Mouse (Mus musculus): ENCODE results near the gene Atf1.
A peak's percentile ranks its signal among the peaks of the same experiment; 100 is the strongest.

The Atf1 gene

GRCm38 (mm10) chr15:100227663-100228534 lies at the start of gene Atf1:
Gene Atf1, plus strand, starts transcription at chr15:100227819.
- DNase-seq (ENCODE audit: low read depth, low spot score), result peak; percentile 81

GRCm38 (mm10) chr15:100178487-100178886 lies 49.1 kb upstream of the Atf1 start:
- DNase-seq (ENCODE audit: low read depth, low spot score), result no peak

- no peak for DNase-seq (ENCODE audit: low read depth, low spot score)
Observed at GRCm38 (mm10) chr15:100179685-100180084, 47.9 kb upstream of the Atf1 start.

- DNase-seq (ENCODE audit: low read depth, low spot score), result no peak
Observed at GRCm38 (mm10) chr15:100180221-100180620, 47.4 kb upstream of the Atf1 start.

- DNase-seq (ENCODE audit: low read depth, low spot score), result no peak
Observed at GRCm38 (mm10) chr15:100181841-100182240, 45.8 kb upstream of the Atf1 start.

- DNase-seq (ENCODE audit: low read depth, low spot score), result no peak
Observed at GRCm38 (mm10) chr15:100182526-100183280, 44.9 kb upstream of the Atf1 start.

- no peak for DNase-seq (ENCODE audit: low read depth, low spot score)
Observed at GRCm38 (mm10) chr15:100183510-100183909, 44.1 kb upstream of the Atf1 start.

- DNase-seq (ENCODE audit: low read depth, low spot score), result no peak
Observed at GRCm38 (mm10) chr15:100184821-100185496, 42.7 kb upstream of the Atf1 start.

- DNase-seq (ENCODE audit: low read depth, low spot score), result no peak
Observed at GRCm38 (mm10) chr15:100186234-100186633, 41.4 kb upstream of the Atf1 start.

- DNase-seq (ENCODE audit: low read depth, low spot score), result no peak
Observed at GRCm38 (mm10) chr15:100186882-100187672, 40.5 kb upstream of the Atf1 start.

- DNase-seq (ENCODE audit: low read depth, low spot score), result no peak
Observed at GRCm38 (mm10) chr15:100188542-100188941, 39.1 kb upstream of the Atf1 start.

GRCm38 (mm10) chr15:100188962-100189404 lies 38.6 kb upstream of the Atf1 start:
- DNase-seq (ENCODE audit: low read depth, low spot score), result no peak

- DNase-seq (ENCODE audit: low read depth, low spot score), result no peak
Observed at GRCm38 (mm10) chr15:100190083-100190482, 37.5 kb upstream of the Atf1 start.

- no peak for DNase-seq (ENCODE audit: low read depth, low spot score)
Observed at GRCm38 (mm10) chr15:100198983-100199745, 28.5 kb upstream of the Atf1 start.

GRCm38 (mm10) chr15:100199790-100200189 lies 27.8 kb upstream of the Atf1 start:
- no peak for DNase-seq (ENCODE audit: low read depth, low spot score)

GRCm38 (mm10) chr15:100201806-100202205 lies 25.8 kb upstream of the Atf1 start:
- no peak for DNase-seq (ENCODE audit: low read depth, low spot score)

GRCm38 (mm10) chr15:100202431-100203015 lies 25.1 kb upstream of the Atf1 start:
- DNase-seq (ENCODE audit: low read depth, low spot score), result no peak

- DNase-seq (ENCODE audit: low read depth, low spot score), result no peak
Observed at GRCm38 (mm10) chr15:100204574-100204973, 23.0 kb upstream of the Atf1 start.

- no peak for DNase-seq (ENCODE audit: low read depth, low spot score)
Observed at GRCm38 (mm10) chr15:100210013-100210412, 17.6 kb upstream of the Atf1 start.

- no peak for DNase-seq (ENCODE audit: low read depth, low spot score)
Observed at GRCm38 (mm10) chr15:100213339-100213738, 14.3 kb upstream of the Atf1 start.
